ENCODE assay signal across 22 mouse cellular contexts in the genomic region with DNA sequence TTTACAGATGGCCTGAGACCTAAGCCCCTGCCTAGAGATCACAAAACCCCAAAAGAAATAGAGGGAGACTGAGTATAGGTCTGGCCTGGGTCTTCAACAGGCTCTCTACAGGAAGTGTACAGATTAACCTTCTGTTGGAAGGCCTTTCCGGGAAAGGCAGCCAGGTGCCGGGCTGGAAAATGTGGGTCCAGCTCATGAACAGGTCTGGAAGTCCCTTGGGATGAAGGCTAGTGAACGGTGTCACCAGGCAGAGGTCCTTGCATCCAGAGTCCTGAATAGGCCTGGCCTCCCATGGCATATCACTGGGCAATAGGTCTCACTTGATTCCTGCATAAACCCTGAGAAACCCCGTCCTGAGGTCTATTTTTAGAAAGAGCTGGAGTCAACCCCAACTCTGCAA.
"Had no signal": no experiment of that assay in that cellular context is flagged by ENCODE, and none has a peak within 500 bp of the region (broad histone marks: within the 10 kb centered on the region; RNA-seq: fewer than 3 reads in every experiment).

No protein-coding gene starts in this region.

- DNase-seq: liver, postnatal 0 days; lung, adult 2 months; lung, postnatal 14 days; lung, postnatal 36 days; midbrain, embryonic 14.5 days; retina, postnatal 1 day; right cerebral cortex, adult 18-20 months; right cerebral cortex, postnatal 25 days; right cerebral cortex, postnatal 4 days; spleen, adult 18-20 months; thymus, adult 18-20 months; thymus, postnatal 14 days; thymus, postnatal 36 days had no signal

- H3K9ac ChIP-seq: liver, postnatal 0 days; lung, embryonic 15.5 days; neural tube, embryonic 13.5 days; neural tube, embryonic 15.5 days had no signal

- H3K4me2 ChIP-seq: lung, embryonic 15.5 days; midbrain, embryonic 11.5 days; neural tube, embryonic 13.5 days; neural tube, embryonic 15.5 days had no signal

- H3K4me3 ChIP-seq: lung, embryonic 15.5 days; megakaryocyte, embryonic 14.5 days; myocyte; neural tube, embryonic 13.5 days; neural tube, embryonic 15.5 days had no signal

- H3K27ac ChIP-seq: lung, embryonic 15.5 days; macrophage; neural tube, embryonic 13.5 days; neural tube, embryonic 15.5 days had no signal

- ATAC-seq: liver, postnatal 0 days; lung, postnatal 0 days; midbrain, embryonic 16.5 days had no signal

- H3K27me3 ChIP-seq: lung, embryonic 15.5 days; neural tube, embryonic 13.5 days; neural tube, embryonic 15.5 days had no signal

- H3K36me3 ChIP-seq: lung, embryonic 15.5 days; neural tube, embryonic 13.5 days; neural tube, embryonic 15.5 days had no signal

- H3K9me3 ChIP-seq: lung, embryonic 15.5 days; megakaryocyte, embryonic 14.5 days; neural tube, embryonic 13.5 days; neural tube, embryonic 15.5 days had no signal
